Mouse (Mus musculus) spleen, adult 2 months (tissue): Measurements from ENCODE around the gene Panx3. TPM values are rescaled to one million over a fixed set of nuclear protein-coding genes. Genes with fewer than 3 reads are reported as not detected.

ENCODE experiments used
- DNase-seq, 2 experiments: peaks; one replicate each; pipeline versions ENCODE4 v3.0.0 to v3.0.0-alpha.2; 2012 to 2021; ENCODE audit warnings: low spot score in 2 of 2, low read depth in 1 of 2
- H3K27ac ChIP-seq: fragments of 200-500 bp; 2 replicates; pipeline ENCODE4 v1.5.1; 2012; ENCODE audit warnings: low read length, inconsistent platforms; ENCODE audit not compliant: insufficient read depth
- H3K27me3 ChIP-seq: fragments of 200-500 bp; 2 replicates; pipeline ENCODE4 v1.6.1; 2012; ENCODE audit warnings: mild to moderate bottlenecking, moderate library complexity, low read length, inconsistent platforms; ENCODE audit not compliant: control insufficient read depth, insufficient read depth
- H3K36me3 ChIP-seq: fragments of 200-500 bp; 2 replicates; pipeline ENCODE4 v1.6.1; 2012; ENCODE audit warnings: mild to moderate bottlenecking, low read length, inconsistent platforms; ENCODE audit not compliant: control insufficient read depth, insufficient read depth
- H3K4me1 ChIP-seq: fragments of 200-500 bp; 2 replicates; pipeline ENCODE4 v1.6.1; 2011; ENCODE audit warnings: inconsistent platforms; ENCODE audit not compliant: control insufficient read depth, insufficient read depth, insufficient read length
- H3K4me3 ChIP-seq: fragments of 200-500 bp; 2 replicates; pipeline ENCODE4 v1.5.1; 2011; ENCODE audit warnings: mild to moderate bottlenecking, inconsistent platforms; ENCODE audit not compliant: insufficient read depth, insufficient read length; ENCODE audit errors: extremely low read depth
- CTCF ChIP-seq: fragments of 200-500 bp; IDR thresholded peaks from 2 replicates; pipeline ENCODE4 v1.5.1; 2011; ENCODE audit warnings: mild to moderate bottlenecking, inconsistent platforms; ENCODE audit not compliant: insufficient read depth, insufficient read length, insufficient replicate concordance; ENCODE audit errors: extremely low read depth
- POLR2A ChIP-seq: fragments of 200-500 bp; IDR thresholded peaks from 2 replicates; pipeline ENCODE4 v1.6.1; 2011; ENCODE audit warnings: low read depth, low read length, inconsistent platforms
- WGBS: fragments of 180-500 bp; shearing (Covaris S2); methylation state at CpG from one replicate; pipeline ENCODE4 v1.1.7; 2018; 5-methylcytosine and 5-hydroxymethylcytosine counted together
- polyA plus RNA-seq: library from polyadenylated mRNA; depleted of rRNA; stranded (reverse); fragments of >200 nt; gene quantifications from 2 replicates; pipeline ENCODE4 v1.2.3, GENCODE M21; 2012

The Panx3 gene
- polyA plus RNA-seq, 1 experiment = not detected

GRCm38 (mm10) chr9:37634269-37634668 is 34.8 kb downstream of the Panx3 start:
- Histone ChIP-seq H3K27ac (no peak overlapping the region), H3K27me3 (no peaks in the 10 kb centered on the region), H3K4me1 (no peaks in the 10 kb centered on the region), H3K36me3 (no peaks in the 10 kb centered on the region; the same call in 1 of the 2 replicates), H3K4me3 (no peak overlapping the region)
- WGBS = 88% methylated on average over 3 of the region's 3 CpGs
- TF ChIP-seq POLR2A (no peak), CTCF (no peak)
- DNase-seq = no peak

GRCm38 (mm10) chr9:37632305-37632704 is 36.7 kb downstream of the Panx3 start:
- H3K27ac ChIP-seq = no peak overlapping the region
- DNase-seq = no peak
- WGBS = 92% methylated on average over 2 of the region's 2 CpGs
- TF ChIP-seq CTCF (no peak), POLR2A (no peak)
- no peaks in the 10 kb centered on the region for H3K4me1 ChIP-seq
- H3K27me3 ChIP-seq = no peaks in the 10 kb centered on the region
- no peaks in the 10 kb centered on the region; the same call in 1 of the 2 replicates for H3K36me3 ChIP-seq
- no peak overlapping the region for H3K4me3 ChIP-seq

- WGBS = 67% methylated on average over 2 of the region's 2 CpGs
- TF ChIP-seq CTCF = no peak
- TF ChIP-seq POLR2A = no peak
- DNase-seq = no peak
- no peak overlapping the region for H3K27ac ChIP-seq
- H3K27me3 ChIP-seq = no peaks in the 10 kb centered on the region
- no peak overlapping the region for H3K4me3 ChIP-seq
- H3K4me1 ChIP-seq = peaks cover 4% of the 10 kb centered on the region; the same call in 1 of the 2 replicates
- peaks cover 2% of the 10 kb centered on the region for H3K36me3 ChIP-seq
These were observed 39.1 kb downstream of the Panx3 start for GRCm38 (mm10) chr9:37629941-37630340.

- TF ChIP-seq POLR2A (no peak), CTCF (no peak)
- Histone ChIP-seq H3K4me3 (no peak overlapping the region), H3K27ac (no peak overlapping the region), H3K27me3 (no peaks in the 10 kb centered on the region), H3K4me1 (peaks cover 4% of the 10 kb centered on the region; the same call in 1 of the 2 replicates), H3K36me3 (peaks cover 3% of the 10 kb centered on the region)
- WGBS = 92% methylated on average over 4 of the region's 4 CpGs
- DNase-seq = no peak
These were observed 40.5 kb downstream of the Panx3 start for GRCm38 (mm10) chr9:37628581-37628980.

- no peak for TF ChIP-seq POLR2A
- no peak for TF ChIP-seq CTCF
- no peaks in the 10 kb centered on the region for H3K27me3 ChIP-seq
- no peak for DNase-seq
- peaks cover 5% of the 10 kb centered on the region for H3K36me3 ChIP-seq
- no peak overlapping the region for H3K27ac ChIP-seq
- peaks cover 4% of the 10 kb centered on the region; the same call in 1 of the 2 replicates for H3K4me1 ChIP-seq
- 96% methylated on average over 1 of the region's 1 CpGs for WGBS
- no peak overlapping the region for H3K4me3 ChIP-seq
These were observed 41.8 kb downstream of the Panx3 start for GRCm38 (mm10) chr9:37627263-37627662.

- TF ChIP-seq CTCF (no peak), POLR2A (no peak)
- Histone ChIP-seq H3K4me1 (peaks cover 4% of the 10 kb centered on the region; the same call in 1 of the 2 replicates), H3K4me3 (no peak overlapping the region), H3K27me3 (no peaks in the 10 kb centered on the region), H3K36me3 (peaks cover 5% of the 10 kb centered on the region), H3K27ac (no peak overlapping the region)
- DNase-seq = no peak
- WGBS = 53% methylated on average over 3 of the region's 3 CpGs
These were observed 42.9 kb downstream of the Panx3 start for GRCm38 (mm10) chr9:37626103-37626567.

GRCm38 (mm10) chr9:37625641-37626040 is 43.4 kb downstream of the Panx3 start:
- Histone ChIP-seq H3K27me3 (no peaks in the 10 kb centered on the region), H3K27ac (no peak overlapping the region), H3K36me3 (peaks cover 5% of the 10 kb centered on the region), H3K4me1 (peaks cover 4% of the 10 kb centered on the region; the same call in 1 of the 2 replicates), H3K4me3 (no peak overlapping the region)
- 92% methylated on average over 7 of the region's 7 CpGs for WGBS
- TF ChIP-seq CTCF (no peak), POLR2A (no peak)
- DNase-seq = no peak
